Mouse (Mus musculus): Measurements from ENCODE around the gene Mis12.

Gene Mis12

GRCm38 (mm10) chr11:71017051-71017450 lies 2.4 kb upstream of the Mis12 start:
- no peak for DNase-seq (ENCODE audit: low read depth)

GRCm38 (mm10) chr11:71018416-71019200 lies 803 bp upstream of the Mis12 start:
- peak; percentile 47 for DNase-seq (ENCODE audit: low read depth)

GRCm38 (mm10) chr11:71028280-71028679 lies 8.9 kb downstream of the Mis12 start:
- DNase-seq (ENCODE audit: low read depth): no peak

GRCm38 (mm10) chr11:71029403-71030118 lies 10.2 kb downstream of the Mis12 start:
- DNase-seq (ENCODE audit: low read depth): no peak

GRCm38 (mm10) chr11:71032070-71032469 lies 12.7 kb downstream of the Mis12 start:
- no peak for DNase-seq (ENCODE audit: low read depth)

- no peak for DNase-seq (ENCODE audit: low read depth)
These were observed 13.2 kb downstream of the Mis12 start for GRCm38 (mm10) chr11:71032491-71033162.

- DNase-seq (ENCODE audit: low read depth): no peak
These were observed 13.9 kb downstream of the Mis12 start, which contains the start of gene 6330403K07Rik for GRCm38 (mm10) chr11:71033163-71033761. 6330403K07Rik (minus strand) TSS chr11:71033513.

GRCm38 (mm10) chr11:71039526-71040298 lies 20.3 kb downstream of the Mis12 start:
- DNase-seq (ENCODE audit: low read depth): no peak

GRCm38 (mm10) chr11:71052554-71052953 lies 33.1 kb downstream of the Mis12 start:
- DNase-seq (ENCODE audit: low read depth): peak; percentile 60

- no peak for DNase-seq (ENCODE audit: low read depth)
These were observed 56.9 kb downstream of the Mis12 start for GRCm38 (mm10) chr11:71076342-71076741.
